Mouse (Mus musculus) adrenal gland, adult (tissue): ENCODE results near the gene Mier2.
A peak's percentile ranks its signal among the peaks of the same experiment; 100 is the strongest.

Experiments used
- DNase-seq, 2 experiments: peaks; one replicate each; pipeline ENCODE4 v3.0.0; 2022 to 2023; ENCODE audit warnings: low spot score in 1 of 2; ENCODE audit not compliant: inconsistent age in 2 of 2

Mier2 gene

DNA sequence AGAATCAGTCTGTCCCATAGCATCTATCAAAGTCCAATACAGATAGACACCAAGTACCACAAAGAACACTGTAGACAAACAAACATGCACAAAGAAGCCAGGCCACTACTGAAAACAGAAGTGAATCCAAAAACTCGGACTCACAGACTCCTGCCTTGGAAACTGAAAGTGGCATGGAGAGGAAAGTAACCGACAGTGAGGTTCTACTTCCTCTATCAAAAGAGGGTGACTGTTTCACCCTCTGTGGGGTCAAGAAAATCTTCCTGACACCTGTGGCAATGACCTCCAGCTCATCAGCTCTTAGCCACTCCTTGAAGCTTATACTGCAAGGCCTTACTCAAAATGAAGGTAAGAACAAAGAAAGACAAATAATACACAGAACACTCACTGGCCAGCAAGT lies 48.3 kb downstream of the Mier2 start:
- DNase-seq, result no peak

DNA sequence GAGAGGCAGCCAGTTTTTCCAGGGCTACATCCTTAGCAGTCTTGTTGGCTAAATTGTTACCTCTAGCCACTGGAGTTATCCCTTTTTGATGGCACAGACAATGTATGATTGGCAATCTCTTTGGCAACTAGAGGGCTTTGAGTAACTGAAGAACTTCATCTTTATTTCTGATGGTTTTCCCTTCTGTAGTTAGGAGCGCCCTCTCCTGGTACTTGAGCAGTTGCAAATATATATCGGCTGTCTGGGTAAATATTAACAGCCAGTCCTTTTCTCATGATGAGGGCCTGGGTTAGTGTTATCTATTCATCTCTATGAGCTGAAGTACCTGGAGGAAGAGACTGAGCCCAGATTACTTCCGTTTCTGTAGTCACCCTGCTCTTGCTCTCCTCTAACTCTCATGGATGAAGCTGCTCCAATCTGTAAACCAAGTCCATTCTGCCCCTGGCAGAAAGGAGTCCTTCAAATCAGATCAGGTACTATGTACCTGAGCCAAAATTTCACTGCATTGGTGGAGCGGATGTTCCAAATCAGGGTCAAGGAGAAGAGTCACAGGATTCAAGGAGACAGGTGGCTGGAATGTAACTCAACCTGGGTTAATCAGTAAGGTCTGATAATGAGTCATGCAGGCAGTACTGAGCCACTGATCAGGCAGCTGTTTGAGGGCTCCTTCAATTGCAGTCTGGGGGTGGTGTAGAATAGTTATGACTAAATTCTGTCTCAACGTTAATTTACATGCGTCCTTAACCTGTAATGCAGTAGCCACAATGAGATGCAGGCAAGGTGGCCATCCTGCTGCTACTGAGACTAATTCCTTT lies 52.0 kb downstream of the Mier2 start:
- peak in 1 of 2 experiments; percentile 60 for DNase-seq

DNA sequence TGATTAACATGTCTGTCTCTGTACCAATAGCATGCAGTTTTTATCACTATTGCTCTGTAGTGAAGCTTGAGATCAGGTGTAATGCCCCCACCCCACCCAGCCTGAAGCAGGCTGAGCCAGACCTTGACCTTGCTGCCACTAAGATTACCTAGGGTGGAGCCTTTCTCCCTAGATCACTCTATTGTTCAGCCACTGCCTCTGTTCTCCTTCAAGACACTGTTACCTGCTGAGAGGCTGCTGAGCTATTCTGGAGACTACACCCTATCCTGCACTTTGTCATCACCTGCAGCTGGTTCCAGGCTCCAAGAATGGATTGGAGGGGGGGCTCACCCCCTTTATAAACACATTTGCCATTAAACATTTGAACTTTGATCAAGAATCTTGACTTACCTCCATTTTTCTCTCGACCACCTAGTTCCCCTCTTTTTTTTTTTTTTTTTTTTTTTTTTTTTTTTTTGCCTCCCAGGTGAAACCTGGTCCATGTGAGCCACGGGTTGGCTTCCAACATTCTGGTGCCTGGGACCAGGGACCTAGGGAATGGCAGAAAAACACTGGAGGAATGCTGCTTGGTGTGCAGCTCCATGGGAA lies 58.2 kb downstream of the Mier2 start:
- DNase-seq, result no peak

- DNase-seq, result no peak
These were observed 59.1 kb downstream of the Mier2 start for GRCm38 (mm10) chr10:79495886-79496285.
